Mouse (Mus musculus) small intestine, adult 2 months (tissue): ENCODE results near the gene Zfp12.

ENCODE experiments used
- CTCF ChIP-seq: fragments of 200-500 bp; IDR thresholded peaks from 2 replicates; pipeline ENCODE4 v1.5.1; 2012; ENCODE audit warnings: low read depth, mild to moderate bottlenecking, control low read depth, inconsistent platforms, low read length, moderate library complexity, mixed read lengths; ENCODE audit not compliant: insufficient replicate concordance, insufficient read length; ENCODE audit errors: extremely low read depth
- POLR2A ChIP-seq: fragments of 200-500 bp; IDR thresholded peaks from 2 replicates; pipeline ENCODE4 v1.6.1; 2012; ENCODE audit warnings: low read depth, mild to moderate bottlenecking, control low read depth, inconsistent platforms, low read length, moderate library complexity

GRCm38 (mm10) chr5:143235028-143235693 lies at the start of gene Zfp12:
- no peak for TF ChIP-seq CTCF
- TF ChIP-seq POLR2A: no peak; the same call in 1 of the 2 replicates
